Mouse (Mus musculus) urinary bladder, postnatal 25 days (tissue): ENCODE data around the gene Gimd1.

Experiments
- DNase-seq: peaks from one replicate; pipeline ENCODE4 v3.0.0; 2022; ENCODE audit warnings: low spot score

The Gimd1 gene

DNA sequence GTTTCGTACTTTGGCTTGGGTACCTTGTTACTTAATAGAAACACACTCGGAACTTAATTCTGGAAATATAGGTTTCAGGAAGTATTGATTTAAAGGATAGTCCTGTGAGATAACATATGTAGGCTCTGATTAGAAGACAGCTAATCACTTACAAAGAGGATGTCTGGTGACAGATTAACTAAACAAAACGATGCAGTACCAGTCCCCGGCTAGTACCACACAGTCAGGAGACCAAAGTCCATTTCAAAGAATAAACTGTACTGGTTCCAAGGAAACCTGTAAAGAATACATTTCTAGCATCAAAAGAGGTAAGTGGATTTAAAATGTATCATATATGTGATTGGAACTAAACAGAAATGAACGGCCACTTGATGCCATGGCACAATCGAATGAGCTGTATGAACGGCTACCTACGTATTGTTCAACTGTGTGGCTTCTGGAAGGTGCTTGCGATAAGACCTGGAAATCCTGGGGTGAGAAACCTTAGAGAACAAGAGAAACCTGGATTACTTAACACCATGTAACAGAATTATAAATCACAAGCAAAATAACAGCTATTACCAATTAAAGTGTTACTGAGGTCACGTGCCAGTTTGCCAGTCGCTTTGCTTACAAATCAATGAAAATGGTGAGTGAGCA is at the start of gene Gimd1:
TSS of gene Gimd1 (plus strand) at position 220 of the 639 bp plus-strand sequence.
- no peak for DNase-seq

DNA sequence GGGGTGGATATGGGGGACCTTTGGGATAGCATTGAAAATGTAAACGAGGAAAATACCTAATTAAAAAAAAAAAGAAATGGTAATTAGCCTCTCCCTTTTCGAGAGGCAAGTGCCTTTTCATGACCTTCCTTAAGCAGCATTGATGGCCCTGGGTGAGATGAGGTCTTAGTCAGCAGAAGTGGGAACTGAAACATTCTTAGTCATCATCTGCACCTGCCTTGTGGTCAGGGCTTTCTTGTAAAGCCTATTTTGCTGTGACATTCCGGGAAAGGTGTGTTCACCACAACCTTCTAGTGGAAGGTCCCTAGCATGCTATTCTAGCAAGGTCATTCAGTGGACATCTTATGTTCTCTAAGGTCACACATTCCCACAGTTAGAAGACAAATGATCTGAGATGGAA is 48.4 kb upstream of the Gimd1 start:
- DNase-seq, result no peak

DNA sequence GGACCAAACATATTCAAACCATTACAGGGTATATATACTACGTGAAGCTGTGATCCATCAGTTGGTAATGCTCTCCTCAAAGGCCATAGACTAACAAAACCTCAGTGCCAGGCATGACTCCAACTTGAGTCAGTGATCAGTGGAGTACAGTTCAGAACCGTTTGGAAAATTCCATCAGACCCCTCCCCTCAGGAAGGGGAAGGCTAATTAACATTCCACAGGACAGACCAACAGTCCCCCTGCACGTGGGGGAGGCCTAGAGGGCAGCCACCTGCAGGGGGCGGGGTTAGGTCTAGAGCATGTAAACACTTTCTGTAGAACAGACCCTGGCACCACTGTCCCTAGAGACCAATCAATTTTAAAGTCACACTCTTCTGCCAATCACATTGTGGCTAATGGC is 47.3 kb upstream of the Gimd1 start:
- no peak for DNase-seq

DNA sequence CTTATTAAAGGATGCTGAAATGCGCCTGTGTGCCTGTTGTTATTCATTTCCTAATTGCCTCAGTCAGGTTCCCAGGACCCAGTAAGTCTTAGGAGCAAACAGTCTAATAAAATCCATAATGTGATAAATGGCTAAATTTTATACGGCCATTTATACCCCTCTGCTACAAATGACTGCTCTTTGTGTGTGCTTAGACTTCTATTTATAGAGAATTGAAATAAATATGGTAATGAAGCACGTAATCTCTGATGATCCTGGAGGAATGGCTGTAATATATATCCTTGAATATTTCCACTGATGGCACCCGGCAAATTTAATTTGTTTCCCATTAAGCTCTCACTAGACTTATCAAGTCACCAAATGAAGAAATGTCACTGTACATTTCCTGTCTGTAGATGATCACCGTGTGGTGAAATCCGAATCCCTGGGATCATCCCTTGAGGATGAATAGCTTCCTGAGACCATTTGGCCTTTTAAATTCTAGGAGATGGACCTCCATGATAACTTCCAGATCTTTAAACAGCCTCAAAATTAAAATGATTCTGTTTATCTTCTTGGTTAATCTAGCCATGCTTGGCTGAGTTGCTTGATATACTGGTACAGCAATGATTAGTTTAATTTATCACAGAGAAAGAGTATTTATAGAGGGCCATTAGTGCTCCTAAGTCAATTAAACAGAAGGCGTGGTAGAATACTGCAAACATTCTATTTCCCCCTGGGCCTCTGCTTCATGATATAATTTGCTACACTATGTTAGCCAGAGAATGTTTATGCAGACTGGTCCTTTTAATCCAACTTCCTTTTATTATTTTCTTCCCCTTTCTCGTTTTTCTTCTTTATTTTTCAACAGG is 44.3 kb upstream of the Gimd1 start:
- no peak for DNase-seq

DNA sequence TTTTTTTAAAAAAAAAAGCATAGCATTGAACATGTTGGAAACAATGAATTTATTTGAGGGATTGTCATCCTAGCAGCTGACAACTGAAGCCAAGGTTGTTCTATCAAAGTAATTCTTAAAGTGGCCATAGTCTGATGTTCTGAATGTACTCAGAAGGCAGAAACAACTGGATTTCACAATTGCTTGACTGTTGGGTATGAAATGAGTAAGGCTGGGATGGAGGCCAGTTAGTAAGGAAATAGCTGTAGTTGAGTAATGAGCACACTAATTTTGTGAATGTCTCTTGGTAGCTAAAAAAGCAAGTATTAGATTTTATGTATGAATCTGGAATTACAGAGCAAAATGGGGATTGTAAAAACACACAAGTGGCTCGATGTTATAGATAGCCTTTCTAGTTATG is 41.5 kb upstream of the Gimd1 start:
- no peak for DNase-seq

DNA sequence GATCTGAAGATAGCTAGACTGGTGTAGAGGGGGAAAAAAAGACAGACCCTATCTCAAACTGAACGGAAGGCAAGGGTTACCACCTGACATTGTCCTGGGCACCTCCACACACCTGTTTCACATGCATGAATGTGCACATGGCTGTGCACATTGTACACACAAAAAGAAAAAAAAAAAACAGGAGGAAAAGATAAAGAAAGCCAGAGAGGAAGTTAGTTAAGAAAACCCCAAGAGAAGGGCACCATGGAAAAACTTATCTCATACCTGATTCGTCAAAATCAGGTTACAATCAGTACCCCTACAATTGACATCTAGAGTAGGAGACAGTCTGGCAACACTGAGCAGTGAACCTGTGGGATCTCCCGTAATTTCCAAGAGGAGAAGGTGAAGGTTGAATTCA is 39.6 kb upstream of the Gimd1 start:
- no peak for DNase-seq

DNA sequence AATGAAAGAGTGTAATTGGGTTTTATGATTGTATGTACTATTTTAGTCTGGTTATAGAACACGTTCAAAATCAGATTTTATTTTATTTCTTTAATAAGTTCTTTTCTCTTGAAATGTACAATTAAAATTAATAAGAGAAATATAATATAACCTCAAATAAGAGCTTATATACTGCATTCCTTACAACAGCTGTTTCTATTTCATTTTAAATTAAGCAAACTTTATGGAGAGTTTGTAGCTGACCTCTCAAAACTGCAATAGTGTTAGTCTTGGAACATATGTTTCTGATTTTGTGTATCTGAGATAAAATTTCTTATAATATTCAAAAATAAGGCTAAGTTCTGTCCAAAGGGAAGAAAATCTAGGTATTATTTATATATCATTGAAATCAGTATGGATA is 39.0 kb upstream of the Gimd1 start:
- DNase-seq, result no peak

DNA sequence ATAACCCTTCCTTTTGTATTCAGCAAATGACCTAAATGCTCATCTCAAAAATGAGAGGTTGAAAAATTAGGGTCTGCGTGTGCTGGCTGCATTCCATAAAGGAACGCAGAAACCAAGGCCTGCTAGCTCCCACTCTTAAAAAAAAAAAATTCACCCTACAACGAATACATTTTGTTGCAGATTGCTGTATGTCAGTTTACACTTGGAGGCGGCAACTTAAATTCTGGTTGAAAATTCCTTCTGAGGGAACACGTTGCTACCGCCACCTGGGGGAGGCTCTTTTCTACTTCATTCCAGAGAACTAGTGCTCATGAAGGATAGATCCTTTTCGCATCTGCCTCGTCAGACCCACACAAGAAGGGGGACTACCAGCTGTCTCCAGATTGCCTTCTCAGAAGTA is 879 bp upstream of the Gimd1 start:
- DNase-seq, result no peak

DNA sequence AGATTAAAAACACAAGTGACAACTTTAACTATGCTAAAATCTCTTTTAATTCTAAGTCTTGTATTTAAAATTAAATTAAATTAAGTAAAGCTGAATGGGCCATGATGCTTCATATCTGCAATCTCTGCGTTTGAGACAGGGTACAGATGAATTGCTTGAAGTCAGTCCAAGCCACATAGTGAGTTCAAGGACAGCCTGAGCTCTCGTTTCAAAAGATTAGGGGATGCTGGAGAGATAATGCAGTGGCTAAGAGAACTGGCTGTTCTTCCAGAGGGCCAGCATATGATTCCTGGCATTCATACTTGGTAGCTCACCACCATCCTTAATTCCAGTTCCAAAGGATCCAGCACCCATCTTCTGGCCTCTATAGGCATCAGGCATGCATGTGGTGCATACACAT is 3.6 kb downstream of the Gimd1 start:
- DNase-seq, result no peak

DNA sequence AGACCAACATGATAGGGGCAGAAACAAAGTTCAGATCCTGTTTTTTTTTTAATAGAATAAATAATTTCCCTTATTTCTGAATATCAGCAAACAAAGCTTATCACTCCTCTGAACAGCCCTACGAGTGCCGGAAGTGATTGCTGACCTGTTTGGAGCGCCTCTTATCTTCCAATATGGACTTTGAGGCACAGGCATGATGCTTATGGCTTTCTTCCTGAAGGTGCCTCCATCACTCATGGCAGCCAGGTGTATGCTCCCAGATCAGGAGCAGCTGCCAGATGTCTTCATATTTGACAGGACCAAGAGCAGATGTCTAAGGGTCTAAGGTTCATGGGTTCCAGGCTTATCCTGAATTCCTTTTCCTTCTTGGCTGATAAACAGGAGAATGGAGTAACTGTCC is 7.5 kb downstream of the Gimd1 start:
- DNase-seq, result no peak

DNA sequence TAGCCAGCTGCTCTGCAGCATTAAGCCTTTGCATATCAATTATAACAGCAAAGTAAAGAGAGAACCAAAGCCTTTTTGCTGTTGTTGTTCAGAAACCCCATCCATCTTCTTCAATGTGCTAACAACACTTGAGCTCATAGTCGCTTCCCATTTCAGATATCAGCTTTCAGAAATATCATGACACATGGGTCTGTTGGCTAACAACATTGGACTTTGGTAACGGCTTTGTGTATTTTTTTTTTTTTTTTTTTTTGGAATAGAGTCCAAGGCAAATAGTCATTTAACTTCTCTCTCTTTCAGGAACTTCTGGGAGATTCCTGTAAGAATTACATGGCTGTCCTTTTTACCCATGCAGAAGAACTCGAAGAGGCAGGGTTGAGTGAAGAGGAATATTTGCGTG is 14.5 kb downstream of the Gimd1 start:
- DNase-seq, result no peak

DNA sequence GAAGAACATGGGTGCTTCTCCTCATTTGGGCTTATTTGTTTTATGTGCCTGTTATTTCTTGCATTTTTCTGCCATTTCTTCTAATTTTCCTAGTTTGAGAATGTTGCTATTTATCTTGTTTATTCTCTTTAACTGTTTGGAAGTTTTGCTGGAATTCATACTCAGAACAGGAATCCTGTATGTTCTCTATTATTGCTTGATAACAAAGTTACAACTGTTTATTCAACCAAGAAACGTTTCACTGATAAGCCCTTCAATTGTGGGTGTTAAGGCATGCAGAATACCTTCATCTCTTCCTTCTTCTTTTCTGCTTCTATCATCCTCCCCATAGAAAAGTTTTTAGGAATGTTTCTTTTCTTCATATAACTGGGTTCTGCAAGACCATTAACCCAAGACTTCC is 17.2 kb downstream of the Gimd1 start:
- DNase-seq, result no peak

DNA sequence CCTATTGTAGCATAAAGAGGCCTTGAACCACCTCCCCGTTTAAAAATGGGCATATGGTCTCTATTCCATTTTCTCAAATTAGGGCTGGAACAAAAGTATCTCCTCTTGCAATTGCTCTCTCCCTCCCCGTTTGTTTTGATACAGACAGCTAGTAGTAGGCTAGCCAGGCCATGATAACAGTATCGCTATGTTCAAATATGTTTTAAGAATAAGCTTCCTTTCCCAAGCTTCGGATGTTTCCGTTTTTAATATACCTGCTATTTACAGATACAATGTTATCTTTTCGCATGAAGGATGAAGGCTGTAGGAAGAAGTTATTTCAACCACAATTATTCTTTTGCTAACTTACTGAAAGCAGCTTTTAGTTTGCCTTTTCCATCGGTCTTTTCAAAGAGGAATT is 19.7 kb downstream of the Gimd1 start:
- DNase-seq, result no peak

DNA sequence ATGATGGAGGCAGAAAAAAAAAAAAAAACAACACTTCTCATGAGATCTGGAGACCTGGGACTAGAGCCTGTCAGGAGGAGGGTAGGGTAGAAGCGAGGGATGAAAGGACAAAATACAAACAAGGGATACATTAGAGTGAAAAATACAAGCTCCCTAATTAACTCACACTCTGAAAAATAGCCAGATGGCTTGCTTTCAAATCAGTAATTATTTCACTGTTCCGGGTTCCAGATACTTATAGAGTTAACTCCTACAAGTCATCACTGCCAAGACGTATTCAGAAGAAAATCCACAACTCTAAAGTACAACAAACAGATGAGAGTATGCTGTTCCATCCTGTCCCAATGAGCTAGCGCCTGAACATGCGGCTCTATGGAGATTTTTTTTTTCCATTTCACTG is 20.6 kb downstream of the Gimd1 start:
- no peak for DNase-seq

DNA sequence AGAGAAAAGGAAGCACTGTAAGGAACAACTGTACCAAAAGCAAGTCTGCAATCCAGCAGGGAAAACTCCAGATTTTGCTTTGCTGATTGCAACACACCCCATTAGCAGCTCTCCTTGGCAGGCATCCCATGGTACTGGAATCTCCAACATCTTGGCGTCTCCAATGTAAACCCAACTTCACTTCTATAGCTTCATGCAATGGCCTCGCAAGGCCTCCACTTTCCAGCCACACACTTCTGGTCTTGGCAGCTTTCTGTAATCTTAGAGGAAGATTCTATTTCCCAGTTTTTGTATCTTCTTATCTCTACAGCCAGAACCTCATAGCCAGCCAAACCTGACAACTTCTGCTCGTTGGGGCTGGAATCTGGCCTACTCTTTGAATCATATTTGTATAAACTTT is 22.2 kb downstream of the Gimd1 start:
- no peak for DNase-seq

DNA sequence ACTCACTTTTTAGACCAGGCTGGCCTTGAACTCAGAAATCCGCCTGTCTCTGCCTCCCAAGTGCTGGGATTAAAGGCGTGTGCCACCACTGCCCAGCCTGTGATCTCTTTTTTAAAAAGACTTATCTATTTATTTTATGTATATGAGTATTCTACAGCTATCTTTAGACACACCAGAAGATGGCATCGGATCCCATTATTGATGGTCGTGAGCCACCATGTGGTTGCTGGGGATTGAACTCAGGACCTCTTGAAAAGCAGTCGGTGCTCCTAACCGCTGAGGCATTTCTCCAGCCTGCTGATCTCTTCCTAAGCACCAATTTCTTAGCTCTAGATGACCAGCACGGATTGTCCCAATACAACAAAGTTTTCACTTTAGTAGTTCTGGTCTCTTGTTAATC is 24.3 kb downstream of the Gimd1 start:
- no peak for DNase-seq

DNA sequence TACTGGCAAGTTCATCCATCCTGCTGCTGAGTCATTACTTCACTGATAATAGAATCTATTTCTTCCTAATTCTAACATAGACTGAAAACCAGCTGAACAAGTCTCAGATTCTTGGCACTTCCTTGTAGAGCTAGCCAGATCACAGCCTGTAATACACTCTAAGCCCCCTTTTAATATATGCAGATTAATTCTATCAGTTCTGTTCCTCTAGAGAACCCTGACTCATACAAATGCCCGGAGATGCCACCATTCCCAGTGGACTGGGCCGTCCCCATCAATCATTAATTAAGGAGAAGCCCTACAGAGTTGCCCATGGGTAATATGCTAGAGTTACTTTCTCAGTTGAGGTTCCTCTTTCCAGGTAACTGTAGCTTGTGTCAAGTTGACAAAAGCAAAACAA is 26.3 kb downstream of the Gimd1 start:
- DNase-seq, result no peak

DNA sequence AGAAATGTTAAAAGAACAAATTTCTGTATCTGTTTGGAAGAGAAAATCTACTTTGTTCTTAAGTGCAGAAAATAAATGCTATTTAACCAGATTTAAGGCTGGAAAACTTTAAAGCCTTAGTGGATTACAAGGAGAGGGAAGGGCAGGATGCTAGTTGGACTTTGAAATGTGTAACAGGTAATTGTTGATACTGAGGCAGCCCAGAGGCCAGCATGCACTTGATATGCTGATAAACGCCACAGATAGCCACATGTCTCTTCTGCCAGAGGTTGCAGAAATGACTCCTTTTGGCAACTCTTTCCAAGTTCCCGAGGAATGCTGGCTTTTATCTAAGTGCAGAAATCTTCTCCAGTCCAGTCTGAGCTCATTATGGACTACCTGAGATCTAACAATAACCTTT is 47.9 kb downstream of the Gimd1 start:
- no peak for DNase-seq

DNA sequence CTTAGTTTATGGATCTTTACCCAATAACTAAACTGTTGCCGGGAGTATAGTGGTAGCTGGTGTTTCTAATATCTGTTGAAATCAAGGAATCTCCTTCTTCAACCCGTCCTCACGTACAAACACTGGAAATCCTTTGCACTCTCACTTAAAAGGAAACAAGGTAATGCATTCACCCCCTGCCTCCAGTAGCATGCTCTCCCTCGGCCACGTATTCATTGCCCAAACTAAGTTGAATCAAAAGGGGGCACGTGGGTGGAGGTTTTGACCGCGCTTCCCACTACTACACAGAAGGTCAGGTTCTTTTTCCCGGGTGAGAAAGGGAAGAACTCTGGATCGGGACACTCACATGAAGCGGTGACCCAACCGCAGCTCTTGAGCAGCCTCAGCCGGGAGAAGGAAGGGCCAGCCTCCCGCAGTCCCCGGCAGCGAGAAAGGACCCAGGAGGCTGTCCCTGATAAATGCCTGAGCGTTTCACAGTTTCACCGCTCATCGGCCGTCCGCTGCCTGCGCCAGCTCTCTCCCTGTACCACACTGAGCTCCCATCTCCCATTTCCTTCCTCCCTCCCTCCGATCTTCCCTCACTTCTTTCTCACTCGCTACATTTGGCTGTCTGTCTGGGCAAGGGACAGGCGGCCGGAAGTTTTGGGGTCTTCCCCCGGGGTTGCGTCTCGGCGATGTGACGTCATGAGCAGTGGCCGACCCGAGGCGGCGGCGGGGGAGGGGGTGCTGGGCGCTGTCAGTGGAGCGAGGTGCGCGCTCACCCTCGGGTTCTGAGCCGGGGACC is 54.0 kb downstream of the Gimd1 start, which contains the start of gene Tbck:
TSS of gene Tbck (plus strand) at position 698 of the 784 bp plus-strand sequence.
- DNase-seq, result peak; percentile 93

DNA sequence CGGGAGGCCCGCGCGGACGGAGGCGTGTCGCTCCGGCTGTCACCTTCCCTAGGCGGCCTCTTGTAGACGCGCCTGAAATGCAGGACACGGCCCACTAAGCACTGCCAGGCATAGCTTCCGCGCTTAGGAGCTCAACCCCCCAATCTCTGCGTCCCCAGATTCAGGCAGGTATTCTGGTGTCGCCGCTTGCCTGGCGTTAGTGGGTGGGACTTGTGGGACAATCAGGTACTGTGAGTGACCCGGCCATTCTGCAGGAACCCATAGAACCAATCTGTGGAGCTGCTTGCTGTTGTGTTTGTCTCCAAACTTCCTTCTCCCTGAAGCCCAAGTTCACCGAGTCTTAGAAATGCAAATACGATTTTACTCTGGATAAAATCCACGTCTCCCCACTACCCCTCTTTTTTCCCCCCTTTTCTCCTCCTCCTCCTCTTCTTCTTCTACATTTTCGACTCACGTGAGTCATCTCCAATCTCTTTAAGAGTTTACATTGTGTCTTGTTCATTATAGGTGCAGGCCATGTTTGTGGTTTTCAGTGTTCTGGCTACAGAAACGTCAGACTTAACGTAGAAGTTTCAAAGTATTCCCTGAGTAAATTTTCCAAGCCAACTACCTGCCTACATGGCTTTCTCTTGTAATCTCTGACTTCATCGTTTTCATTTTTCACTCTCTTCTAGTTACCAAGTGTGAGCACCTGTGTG is 54.8 kb downstream of the Gimd1 start, which contains the start of gene Aimp1:
TSS of gene Aimp1 (minus strand) at position 140 of the 698 bp plus-strand sequence.
- DNase-seq, result no peak
